Mouse (Mus musculus): ENCODE data around the gene Thsd7b. TPM values are rescaled to one million over a fixed set of nuclear protein-coding genes. Genes with fewer than 3 reads are reported as not detected.
"Not testable (repeated sequence)": the region's sequence is repeated elsewhere in the genome, so short reads cannot be mapped to it uniquely, and the experiment has no call there.

Gene Thsd7b
- polyA plus RNA-seq, 1 experiment from 2014 or later: 16.7 TPM

DNA sequence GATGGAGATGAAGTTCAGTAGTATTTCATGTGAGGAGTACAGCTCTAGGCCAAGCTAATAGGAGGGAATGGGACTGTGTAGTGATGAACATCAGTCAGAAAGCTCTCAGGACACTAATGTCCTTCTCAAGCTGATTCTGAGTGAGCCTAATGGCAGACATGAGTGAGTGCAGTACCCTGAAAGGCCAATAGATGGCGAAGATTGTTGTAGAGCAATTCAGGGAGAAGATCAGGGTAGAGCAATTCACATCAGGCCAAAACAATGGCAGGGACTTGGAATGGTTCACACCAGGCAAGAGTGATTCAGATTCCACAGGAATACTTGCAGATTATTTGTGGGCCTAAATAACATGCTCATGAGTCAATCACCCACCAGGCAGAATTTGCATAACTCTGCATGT lies 646.3 kb downstream of the Thsd7b start:
- H3K36me3 ChIP-seq: no peaks in the 10 kb centered on the region
- H3K9ac ChIP-seq: no peak overlapping the region
- no peak overlapping the region for H3K27ac ChIP-seq
- peaks cover 3% of the 10 kb centered on the region; the same call in 1 of the 2 replicates for H3K4me1 ChIP-seq (replicated peaks)
- no peak overlapping the region for H3K4me2 ChIP-seq
- ATAC-seq (ENCODE audit: low FRiP score): no peak
- no peaks in the 10 kb centered on the region for H3K27me3 ChIP-seq
- WGBS: 81% methylated on average over 1 of the region's 1 CpGs
- no peaks in the 10 kb centered on the region for H3K9me3 ChIP-seq
- H3K4me3 ChIP-seq: no peak overlapping the region

- Histone ChIP-seq H3K36me3 (0 out of 2 replicates have a peak, but pooled peaks cover 3% of the 10 kb centered on the region), H3K9ac (no peak overlapping the region), H3K27ac (no peak overlapping the region), H3K4me1 (replicated peaks) (no peaks in the 10 kb centered on the region), H3K4me2 (no peak overlapping the region), H3K27me3 (no peaks in the 10 kb centered on the region), H3K9me3 (0 out of 2 replicates have a peak, but pooled peaks cover 6% of the 10 kb centered on the region), H3K4me3 (no peak overlapping the region)
- ATAC-seq (ENCODE audit: low FRiP score): no peak
- 89% methylated on average over 2 of the region's 2 CpGs for WGBS
These were observed 657.9 kb downstream of the Thsd7b start for GRCm38 (mm10) chr1:129931003-129931402.

GRCm38 (mm10) chr1:129943116-129943515 lies 670.0 kb downstream of the Thsd7b start:
- Histone ChIP-seq H3K36me3 (no peaks in the 10 kb centered on the region), H3K4me1 (replicated peaks) (peaks cover 4% of the 10 kb centered on the region; the same call in 1 of the 2 replicates), H3K4me3 (no peak overlapping the region), H3K27ac (no peak overlapping the region), H3K4me2 (no peak overlapping the region), H3K9me3 (no peaks in the 10 kb centered on the region), H3K27me3 (no peaks in the 10 kb centered on the region), H3K9ac (no peak overlapping the region)
- no peak for ATAC-seq (ENCODE audit: low FRiP score)
- WGBS: 64% methylated on average over 9 of the region's 9 CpGs

DNA sequence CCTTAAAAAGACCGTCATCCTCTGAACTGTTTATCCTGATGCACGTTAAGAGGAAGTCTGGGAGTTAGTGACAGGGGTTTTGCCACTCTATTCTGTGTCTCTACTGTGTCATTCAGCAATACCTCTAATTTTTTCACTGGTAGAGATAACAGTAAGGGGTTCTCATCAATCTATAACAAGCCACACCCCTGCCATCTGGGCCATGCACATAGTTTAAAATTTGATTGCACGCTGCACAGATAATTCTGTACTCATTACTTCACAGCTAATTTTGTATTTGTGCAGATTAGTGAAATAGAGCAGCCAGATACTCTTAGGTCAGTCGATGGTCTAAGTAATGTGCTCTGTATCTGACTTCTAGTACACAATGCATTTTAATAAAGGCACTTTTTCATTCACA lies 673.9 kb downstream of the Thsd7b start:
- no peak overlapping the region for H3K27ac ChIP-seq

DNA sequence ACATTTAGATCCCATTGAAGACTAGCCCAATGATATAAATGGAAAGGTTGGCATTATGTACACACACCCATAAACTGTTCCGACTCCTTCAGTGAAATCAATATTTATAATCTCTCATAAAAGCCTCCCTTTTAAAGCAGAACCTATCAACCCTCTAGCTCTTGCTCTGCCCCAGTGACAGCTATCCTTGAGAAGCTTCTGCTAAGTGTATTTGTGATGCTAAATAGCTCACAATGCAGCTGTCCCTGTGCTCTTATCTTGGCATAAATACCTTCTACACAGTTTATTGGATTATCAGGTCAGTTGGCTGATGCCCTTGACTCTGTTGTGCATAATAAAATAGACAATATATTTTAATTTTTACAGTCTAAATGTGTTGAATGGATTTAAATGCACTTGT lies 682.4 kb downstream of the Thsd7b start:
- Histone ChIP-seq H3K9me3 (no peaks in the 10 kb centered on the region), H3K4me2 (no peak overlapping the region), H3K27ac (no peak overlapping the region), H3K27me3 (no peaks in the 10 kb centered on the region), H3K9ac (no peak overlapping the region), H3K36me3 (no peaks in the 10 kb centered on the region), H3K4me3 (no peak overlapping the region), H3K4me1 (replicated peaks) (no peaks in the 10 kb centered on the region)
- 75% methylated on average over 1 of the region's 1 CpGs for WGBS
- ATAC-seq (ENCODE audit: low FRiP score): no peak

More for the DNA sequence above, 673.9 kb downstream of the Thsd7b start:
- no peak overlapping the region for H3K9ac ChIP-seq
- H3K36me3 ChIP-seq: no peaks in the 10 kb centered on the region
- ATAC-seq (ENCODE audit: low FRiP score): no peak
- H3K4me2 ChIP-seq: no peak overlapping the region
- H3K27me3 ChIP-seq: no peaks in the 10 kb centered on the region
- H3K4me3 ChIP-seq: no peak overlapping the region
- H3K4me1 ChIP-seq (replicated peaks): peaks cover 4% of the 10 kb centered on the region; the same call in 1 of the 2 replicates
- WGBS: 61% methylated on average over 4 of the region's 4 CpGs
- H3K9me3 ChIP-seq: no peaks in the 10 kb centered on the region

DNA sequence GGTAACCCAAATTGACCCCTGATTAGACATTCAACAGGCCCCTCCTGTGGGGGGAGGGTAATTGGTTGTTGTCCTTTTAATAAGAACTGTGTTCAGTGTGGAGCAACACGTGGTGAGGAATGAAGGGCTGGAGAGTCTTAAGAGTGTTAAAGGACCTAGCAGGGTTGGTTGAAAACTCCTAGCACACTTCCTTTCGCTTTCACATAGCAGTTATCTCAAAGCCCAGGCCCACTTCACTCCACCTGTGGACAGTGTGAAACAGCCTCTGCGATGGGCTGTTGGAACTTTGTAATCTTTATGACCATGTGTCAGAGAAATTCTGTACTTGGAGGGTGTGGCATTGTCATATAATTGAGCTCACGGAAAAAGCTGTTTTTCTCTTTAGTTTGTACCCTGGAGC lies 683.5 kb downstream of the Thsd7b start:
- WGBS: 70% methylated on average over 4 of the region's 4 CpGs
- Histone ChIP-seq H3K27me3 (no peaks in the 10 kb centered on the region), H3K36me3 (no peaks in the 10 kb centered on the region), H3K9ac (no peak overlapping the region), H3K4me2 (no peak overlapping the region), H3K27ac (no peak overlapping the region), H3K4me3 (no peak overlapping the region), H3K9me3 (no peaks in the 10 kb centered on the region), H3K4me1 (replicated peaks) (no peaks in the 10 kb centered on the region)
- no peak for ATAC-seq (ENCODE audit: low FRiP score)

GRCm38 (mm10) chr1:129959352-129959751 lies 686.2 kb downstream of the Thsd7b start:
- not testable (repeated sequence) for H3K36me3 ChIP-seq; ATAC-seq (ENCODE audit: low FRiP score); H3K9me3 ChIP-seq; H3K4me1 ChIP-seq (replicated peaks); H3K4me3 ChIP-seq; H3K27ac ChIP-seq; H3K4me2 ChIP-seq; H3K9ac ChIP-seq; H3K27me3 ChIP-seq
- 44% methylated on average over 2 of the region's 2 CpGs for WGBS

DNA sequence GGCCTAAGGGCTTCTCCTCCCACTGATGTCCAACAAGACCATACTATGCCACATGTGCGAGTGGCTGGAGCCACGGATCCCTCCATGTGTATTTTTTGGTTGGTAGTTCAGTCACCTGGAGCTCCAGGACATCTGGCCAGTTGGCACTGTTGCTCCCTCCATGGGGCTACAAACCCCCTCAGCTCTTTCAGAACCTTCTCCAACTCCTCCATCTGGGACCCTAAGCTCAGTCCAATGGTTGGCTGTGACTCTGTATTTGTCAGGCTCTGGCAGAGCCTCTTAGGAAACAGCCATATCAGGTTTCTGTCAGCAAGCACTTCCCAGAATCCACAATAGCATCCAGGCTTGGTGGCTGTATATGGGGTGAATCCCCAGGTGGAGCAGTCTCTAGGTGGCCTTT lies 690.1 kb downstream of the Thsd7b start:
- ATAC-seq (ENCODE audit: low FRiP score): no peak
- WGBS: 85% methylated on average over 2 of the region's 2 CpGs
- no peak overlapping the region for H3K9ac ChIP-seq
- H3K4me2 ChIP-seq: no peak overlapping the region
- H3K4me3 ChIP-seq: no peak overlapping the region
- no peaks in the 10 kb centered on the region for H3K4me1 ChIP-seq (replicated peaks)
- H3K36me3 ChIP-seq: no peaks in the 10 kb centered on the region
- no peak overlapping the region for H3K27ac ChIP-seq
- H3K9me3 ChIP-seq: no peaks in the 10 kb centered on the region
- H3K27me3 ChIP-seq: no peaks in the 10 kb centered on the region

- not testable (repeated sequence) for H3K4me3 ChIP-seq; H3K4me1 ChIP-seq (replicated peaks); H3K27ac ChIP-seq; H3K9ac ChIP-seq; H3K36me3 ChIP-seq; H3K27me3 ChIP-seq; H3K9me3 ChIP-seq; H3K4me2 ChIP-seq; ATAC-seq (ENCODE audit: low FRiP score)
These were observed 716.1 kb downstream of the Thsd7b start for GRCm38 (mm10) chr1:129989247-129989646.

GRCm38 (mm10) chr1:129990821-129991220 lies 717.7 kb downstream of the Thsd7b start:
- Histone ChIP-seq H3K27me3 (no peaks in the 10 kb centered on the region), H3K27ac (no peak overlapping the region), H3K9me3 (no peaks in the 10 kb centered on the region), H3K9ac (no peak overlapping the region), H3K4me3 (no peak overlapping the region), H3K4me1 (replicated peaks) (no peaks in the 10 kb centered on the region), H3K4me2 (no peak overlapping the region), H3K36me3 (no peaks in the 10 kb centered on the region)
- no peak for ATAC-seq (ENCODE audit: low FRiP score)
- 82% methylated on average over 2 of the region's 2 CpGs for WGBS

DNA sequence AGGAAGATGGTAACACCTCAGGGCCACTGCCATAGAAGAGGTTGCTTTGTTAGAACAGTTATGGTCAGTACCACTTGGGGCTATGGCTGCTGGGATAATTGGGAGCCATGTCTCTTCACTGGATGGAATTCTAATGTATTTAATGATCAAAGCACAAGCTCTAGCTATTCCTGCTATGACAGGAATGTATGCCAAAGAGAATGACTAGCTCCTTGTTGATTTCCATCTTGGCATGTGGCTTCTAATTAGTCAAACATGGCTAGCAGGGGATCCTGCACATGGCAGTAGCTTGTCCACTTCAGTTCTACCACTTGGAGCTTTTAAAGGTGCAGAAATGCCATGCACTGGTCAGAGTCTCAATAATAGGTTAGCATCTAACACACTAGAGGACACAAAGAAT lies 781.9 kb downstream of the Thsd7b start:
- H3K4me2 ChIP-seq: no peak overlapping the region
- no peak for ATAC-seq (ENCODE audit: low FRiP score)

DNA sequence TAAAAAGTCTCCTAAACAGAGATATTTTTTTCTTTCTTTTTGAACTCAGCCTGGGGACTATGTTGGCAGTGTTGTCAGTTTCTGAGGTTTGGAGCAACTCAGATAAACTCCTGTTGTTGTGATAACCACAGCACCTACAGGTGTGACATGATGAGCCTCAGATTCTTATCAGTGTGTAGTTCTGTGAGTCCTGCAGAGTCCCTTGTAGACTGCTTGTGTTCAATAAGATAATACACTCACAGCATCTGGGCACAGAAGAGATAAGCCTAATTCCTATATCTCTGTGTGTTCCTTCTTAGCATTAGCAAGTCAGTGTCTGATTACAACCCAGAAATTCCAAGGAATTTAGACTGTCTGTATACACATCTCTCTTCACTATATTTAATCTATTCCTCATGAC lies 789.0 kb downstream of the Thsd7b start:
- H3K4me2 ChIP-seq: no peak overlapping the region
- no peak overlapping the region for H3K4me3 ChIP-seq
- H3K4me1 ChIP-seq (replicated peaks): no peaks in the 10 kb centered on the region
- H3K36me3 ChIP-seq: no peaks in the 10 kb centered on the region
- H3K9ac ChIP-seq: no peak overlapping the region
- H3K27me3 ChIP-seq: no peaks in the 10 kb centered on the region
- H3K27ac ChIP-seq: no peak overlapping the region
- H3K9me3 ChIP-seq: 0 out of 2 replicates have a peak, but pooled peaks cover 4% of the 10 kb centered on the region
- no peak for ATAC-seq (ENCODE audit: low FRiP score)

More for the DNA sequence above, 781.9 kb downstream of the Thsd7b start:
- H3K4me1 ChIP-seq (replicated peaks): no peaks in the 10 kb centered on the region
- no peak overlapping the region for H3K4me3 ChIP-seq
- no peaks in the 10 kb centered on the region for H3K36me3 ChIP-seq
- H3K9me3 ChIP-seq: no peaks in the 10 kb centered on the region
- no peak overlapping the region for H3K9ac ChIP-seq
- no peaks in the 10 kb centered on the region for H3K27me3 ChIP-seq
- H3K27ac ChIP-seq: no peak overlapping the region

GRCm38 (mm10) chr1:130066193-130066959 lies 793.3 kb downstream of the Thsd7b start:
- H3K4me2 ChIP-seq: no peak overlapping the region
- H3K27ac ChIP-seq: no peak overlapping the region
- no peak overlapping the region for H3K9ac ChIP-seq
- H3K4me1 ChIP-seq (replicated peaks): no peaks in the 10 kb centered on the region
- ATAC-seq (ENCODE audit: low FRiP score): no peak
- H3K27me3 ChIP-seq: no peaks in the 10 kb centered on the region
- 89% methylated on average over 3 of the region's 3 CpGs for WGBS
- no peak overlapping the region for H3K4me3 ChIP-seq
- no peaks in the 10 kb centered on the region for H3K36me3 ChIP-seq
- 0 out of 2 replicates have a peak, but pooled peaks cover 4% of the 10 kb centered on the region for H3K9me3 ChIP-seq
